Mouse (Mus musculus) ES-Bruce4 (cell line): ENCODE results near the gene Prkch.

ENCODE experiments used
- CTCF ChIP-seq: IDR thresholded peaks from one replicate; pipeline ENCODE4 v1.8.1; 2011; ENCODE audit warnings: low read depth, low read length
- EP300 ChIP-seq: IDR thresholded peaks from 2 replicates; pipeline ENCODE4 v1.6.1; 2011; ENCODE audit warnings: low read depth, low read length; ENCODE audit not compliant: insufficient read depth
- POLR2A ChIP-seq: IDR thresholded peaks from one replicate; pipeline ENCODE4 v1.8.1; 2011; ENCODE audit warnings: low read length; ENCODE audit not compliant: insufficient read depth

- no peak for TF ChIP-seq CTCF
- no peak for TF ChIP-seq POLR2A
- no peak for TF ChIP-seq EP300
Measured at GRCm38 (mm10) chr12:73694690-73695089, 110.1 kb downstream of the Prkch start.
